Mouse (Mus musculus) lung, adult 2 months (tissue): ENCODE results near the gene Hist1h4i.

ENCODE experiments used
- CTCF ChIP-seq: fragments of 200-500 bp; IDR thresholded peaks from 2 replicates; pipeline ENCODE4 v1.5.1; 2011; ENCODE audit warnings: mild to moderate bottlenecking, low read length, control low read depth; ENCODE audit not compliant: insufficient read depth
- POLR2A ChIP-seq: fragments of 200-500 bp; IDR thresholded peaks from 2 replicates; pipeline ENCODE4 v1.6.1; 2011; ENCODE audit warnings: low read depth, mild to moderate bottlenecking, control low read depth, low read length, borderline replicate concordance; ENCODE audit errors: extremely low read depth

DNA sequence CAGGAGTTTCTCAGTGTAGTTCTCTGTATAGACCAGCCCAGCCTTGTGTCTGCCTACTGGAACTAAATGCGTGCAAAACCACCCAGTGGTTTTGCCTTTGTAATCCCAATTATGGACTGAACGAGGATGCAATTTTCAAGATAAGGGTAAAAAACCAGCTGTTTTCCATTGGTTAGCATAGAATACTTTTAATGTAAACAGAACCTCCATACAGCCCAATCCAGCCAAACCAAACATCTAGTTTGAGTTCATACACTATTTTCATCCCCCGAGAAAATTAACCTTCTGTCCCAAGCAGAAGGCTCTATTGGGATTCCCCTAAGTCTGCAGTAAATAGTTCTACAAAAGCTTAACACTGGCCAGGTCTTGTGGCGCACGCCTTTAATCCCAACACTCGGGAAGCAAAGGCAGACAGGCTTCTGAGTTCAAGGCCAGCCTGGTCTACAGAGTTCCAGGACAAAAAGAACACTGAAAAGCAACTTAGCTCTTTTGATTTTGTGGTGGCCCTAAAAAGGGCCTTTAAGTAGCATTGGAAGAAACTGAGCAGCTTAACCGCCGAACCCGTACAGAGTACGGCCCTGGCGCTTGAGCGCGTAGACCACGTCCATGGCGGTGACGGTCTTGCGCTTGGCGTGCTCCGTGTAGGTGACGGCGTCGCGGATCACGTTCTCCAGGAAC, 559 bp downstream of the Hist1h4i start:
- TF ChIP-seq CTCF (no peak), POLR2A (no peak)
